Mouse (Mus musculus): ENCODE data around the gene Fthl17a.

DNA sequence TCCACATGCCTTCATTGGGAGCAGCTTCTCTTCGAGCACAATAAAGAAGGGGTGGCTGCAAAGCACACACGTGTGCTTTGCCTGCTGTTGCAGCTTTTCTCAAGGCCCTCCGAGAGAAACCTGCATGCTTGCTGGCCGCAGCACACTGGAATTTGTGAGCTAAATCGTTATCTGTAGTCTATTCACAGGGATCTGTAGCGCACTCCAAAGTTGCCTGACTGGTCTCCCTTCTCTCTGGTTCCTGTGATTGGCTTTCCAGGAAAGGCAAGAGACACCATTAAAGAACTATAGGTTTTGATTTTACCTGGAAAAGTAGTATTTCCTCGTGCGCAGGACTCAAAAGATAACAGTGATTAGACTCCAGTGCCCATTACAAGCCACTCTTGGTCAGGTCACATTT, 22.3 kb downstream of the Fthl17a start:
- no peak for TF ChIP-seq TAL1 (IDR thresholded peaks at IDR 0.05; ENCODE audit: low read length)
- no peak for TF ChIP-seq GATA1 (IDR thresholded peaks at IDR 0.05; ENCODE audit: low read length)
